Mouse (Mus musculus) heart, adult 2 months (tissue): ENCODE results near the gene Gm48551. TPM values are rescaled to one million over a fixed set of nuclear protein-coding genes. Genes with fewer than 3 reads are reported as not detected.
A peak's percentile ranks its signal among the peaks of the same experiment; 100 is the strongest.

Experiments
- DNase-seq, 2 experiments: peaks; one replicate each; pipeline ENCODE4 v3.0.0; 2021
- H3K27ac ChIP-seq: fragments of 200-600 bp; 2 replicates; pipeline ENCODE4 v1.8.1; 2022
- H3K27me3 ChIP-seq: fragments of 200-500 bp; 2 replicates; pipeline ENCODE4 v1.6.1; 2012; ENCODE audit warnings: mild to moderate bottlenecking, low read length, inconsistent platforms, mixed read lengths; ENCODE audit not compliant: control insufficient read depth, insufficient read depth
- H3K36me3 ChIP-seq: fragments of 200-500 bp; 2 replicates; pipeline ENCODE4 v1.6.1; 2012; ENCODE audit warnings: low read length, inconsistent platforms; ENCODE audit not compliant: control insufficient read depth, insufficient read depth
- H3K4me1 ChIP-seq: fragments of 200-500 bp; 2 replicates; pipeline ENCODE4 v1.6.1; 2011; ENCODE audit warnings: low read length; ENCODE audit not compliant: control insufficient read depth, insufficient read depth
- H3K4me3 ChIP-seq: fragments of 200-600 bp; 2 replicates; pipeline ENCODE4 v1.8.1; 2022
- H3K79me2 ChIP-seq: fragments of 200-500 bp; replicated peaks from 2 replicates; pipeline ENCODE4 v1.6.1; 2012; ENCODE audit warnings: mild to moderate bottlenecking, inconsistent platforms, low read length, moderate library complexity, mixed read lengths; ENCODE audit not compliant: control insufficient read depth, insufficient read depth
- H3K9ac ChIP-seq: fragments of 200-500 bp; 2 replicates; pipeline ENCODE4 v1.6.1; 2012; ENCODE audit warnings: low read depth, mild to moderate bottlenecking, control low read depth, inconsistent platforms, low read length, mixed read lengths
- CTCF ChIP-seq: fragments of 200-600 bp; IDR thresholded peaks from 2 replicates; pipeline ENCODE4 v1.8.1; 2022; ENCODE audit warnings: antibody characterized with exemption, mild to moderate bottlenecking, moderate library complexity
- EP300 ChIP-seq: fragments of 200-500 bp; IDR thresholded peaks from 2 replicates; pipeline ENCODE4 v1.6.1; 2011; ENCODE audit warnings: low read depth, low read length, control low read depth; ENCODE audit not compliant: insufficient read depth
- POLR2A ChIP-seq: fragments of 200-500 bp; IDR thresholded peaks from 2 replicates; pipeline ENCODE4 v1.6.1; 2011; ENCODE audit warnings: mild to moderate bottlenecking, low read depth, low read length, control low read depth; ENCODE audit not compliant: insufficient read depth
- WGBS: fragments of 180-500 bp; shearing (Covaris S2); methylation state at CpG from one replicate; pipeline ENCODE4 v1.1.7; 2018; 5-methylcytosine and 5-hydroxymethylcytosine counted together
- intact Hi-C: fragments of 180-260 bp; cut with DNase I; formaldehyde crosslinking; loops from one replicate; pipeline ENCODE4 v1.15.1; 2025
- polyA plus RNA-seq: library from polyadenylated mRNA; depleted of rRNA; stranded (reverse); fragments of >200 nt; gene quantifications from 2 replicates; pipeline ENCODE4 v1.2.3, GENCODE M21; 2012
- total RNA-seq, 2 experiments: library from RNA; stranded (reverse); gene quantifications; 2 replicates each; pipeline ENCODE4 v1.2.3; 2021

Gm48551 gene
- total and polyA plus RNA-seq, 3 experiments: 0.73 to 2.1 (median 1.9) TPM

GRCm38 (mm10) chr10:81385603-81386306 lies 1.5 kb downstream of the Gm48551 start:
- Histone ChIP-seq H3K79me2 (no peaks in the 10 kb centered on the region; the same call in 1 of the 2 replicates), H3K36me3 (no peaks in the 10 kb centered on the region), H3K27ac (no peak overlapping the region), H3K27me3 (no peaks in the 10 kb centered on the region), H3K4me3 (no peak overlapping the region), H3K9ac (no peak overlapping the region), H3K4me1 (peaks cover 6% of the 10 kb centered on the region)
- intact Hi-C loops: no loop called here
- TF ChIP-seq POLR2A (no peak), EP300 (no peak), CTCF (no peak)
- WGBS: 66% methylated on average over 22 of the region's 22 CpGs
- DNase-seq: no peak

GRCm38 (mm10) chr10:81387716-81388115 lies 3.5 kb downstream of the Gm48551 start:
- intact Hi-C loops: no loop called here

GRCm38 (mm10) chr10:81388505-81389055 lies 4.3 kb downstream of the Gm48551 start, which contains the start of gene Gm48552:
Gene Gm48552, plus strand, starts transcription at chr10:81389005.
- Histone ChIP-seq H3K4me3 (no peak within 1 kb of the TSS), H3K27me3 (no peaks in the 10 kb centered on the region), H3K36me3 (no peaks in the 10 kb centered on the region), H3K79me2 (no peaks in the 10 kb centered on the region; the same call in 1 of the 2 replicates), H3K4me1 (peaks cover 6% of the 10 kb centered on the region), H3K27ac (peak within 1 kb of the TSS; percentile 6; the same call in 1 of the 2 replicates), H3K9ac (no peak within 1 kb of the TSS)
- WGBS: 82% methylated on average over 5 of the region's 5 CpGs
- no peak for DNase-seq
- intact Hi-C loops: loop anchor here (1.0 kb wide), 1 partner anchor 62 kb away; no protein-coding TSS in a partner anchor
- TF ChIP-seq CTCF (no peak), POLR2A (no peak), EP300 (no peak)

More at GRCm38 (mm10) chr10:81387716-81388115, 3.5 kb downstream of the Gm48551 start:
- Histone ChIP-seq H3K9ac (no peak overlapping the region), H3K79me2 (no peaks in the 10 kb centered on the region; the same call in 1 of the 2 replicates), H3K4me1 (peaks cover 6% of the 10 kb centered on the region), H3K4me3 (no peak overlapping the region), H3K27me3 (no peaks in the 10 kb centered on the region), H3K27ac (no peak overlapping the region), H3K36me3 (no peaks in the 10 kb centered on the region)
- no peak for DNase-seq
- WGBS: 93% methylated on average over 20 of the region's 20 CpGs
- TF ChIP-seq POLR2A: no peak
- no peak for TF ChIP-seq EP300
- no peak for TF ChIP-seq CTCF

GRCm38 (mm10) chr10:81389373-81389772 lies 5.1 kb downstream of the Gm48551 start:
- Histone ChIP-seq H3K4me3 (no peak overlapping the region), H3K36me3 (no peaks in the 10 kb centered on the region), H3K4me1 (peaks cover 8% of the 10 kb centered on the region), H3K79me2 (no peaks in the 10 kb centered on the region; the same call in 1 of the 2 replicates), H3K27me3 (no peaks in the 10 kb centered on the region), H3K27ac (peak overlapping the region; percentile 6; the same call in 1 of the 2 replicates), H3K9ac (no peak overlapping the region)
- intact Hi-C loops: loop anchor here (1.0 kb wide), 1 partner anchor 61 kb away; no protein-coding TSS in a partner anchor
- no peak for TF ChIP-seq EP300
- TF ChIP-seq POLR2A: no peak
- no peak for TF ChIP-seq CTCF
- 36% methylated on average over 3 of the region's 3 CpGs for WGBS
- peak in 1 of 2 experiments; percentile 39 for DNase-seq

DNA sequence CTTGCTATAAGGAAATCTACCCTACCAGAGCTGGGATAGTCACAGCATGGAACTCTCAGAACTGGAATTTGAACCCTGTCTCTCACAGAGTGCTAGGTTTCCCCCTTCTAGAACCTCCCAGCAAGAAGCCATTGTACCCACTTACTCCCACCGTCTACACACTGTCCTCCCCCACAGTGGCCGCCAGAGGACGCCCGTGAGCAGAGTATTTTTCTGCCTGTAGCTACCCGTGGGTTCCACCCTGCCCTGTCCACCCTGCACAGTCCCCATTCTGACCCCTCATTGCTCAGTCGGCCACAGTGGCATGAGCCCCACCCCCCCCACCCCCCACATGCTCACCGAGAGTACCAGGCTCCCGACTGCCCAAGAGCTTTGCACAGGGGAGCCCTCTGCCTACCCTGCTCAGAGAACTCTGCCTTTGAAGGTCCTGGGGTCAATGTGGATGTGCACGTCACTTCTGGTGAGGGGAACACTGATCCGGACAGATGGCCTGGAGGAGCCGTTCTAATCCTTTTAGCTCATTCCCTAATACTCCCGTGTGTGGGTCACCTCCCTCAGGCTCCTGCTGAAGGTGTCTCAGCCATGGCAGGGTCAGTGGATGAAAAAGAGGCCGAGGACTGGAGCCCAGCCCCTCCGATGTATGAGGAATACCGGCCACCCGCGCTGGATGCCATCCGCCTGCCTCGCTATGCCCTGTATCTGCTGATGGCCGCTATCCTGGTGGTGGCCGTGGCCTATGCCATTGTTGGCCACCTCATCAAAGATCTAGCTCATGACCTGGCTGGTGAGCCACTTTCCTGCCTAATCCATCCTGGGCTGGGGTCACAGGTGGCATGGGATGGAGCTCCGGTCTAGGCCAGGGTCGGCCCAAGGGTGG lies 5.8 kb downstream of the Gm48551 start:
- H3K27ac ChIP-seq: peak overlapping the region; percentile 6; the same call in 1 of the 2 replicates
- no peak overlapping the region for H3K9ac ChIP-seq
- H3K4me1 ChIP-seq: peaks cover 5% of the 10 kb centered on the region
- H3K36me3 ChIP-seq: no peaks in the 10 kb centered on the region
- TF ChIP-seq POLR2A (no peak), CTCF (peak; percentile 96), EP300 (peak; percentile 67; the same call in 1 of the 2 replicates)
- DNase-seq: peak; percentile 76 to 86
- intact Hi-C loops: loop anchor here (1.0 to 2.0 kb wide), 2 partner anchors 15 to 60 kb away; no protein-coding TSS in a partner anchor
- no peak overlapping the region for H3K4me3 ChIP-seq
- 56% methylated on average over 23 of the region's 23 CpGs for WGBS
- no peaks in the 10 kb centered on the region for H3K27me3 ChIP-seq
- H3K79me2 ChIP-seq: no peaks in the 10 kb centered on the region; the same call in 1 of the 2 replicates
